Mouse (Mus musculus): ENCODE data around the gene Tmc6. TPM values are rescaled to one million over a fixed set of nuclear protein-coding genes. Genes with fewer than 3 reads are reported as not detected.

Gene Tmc6
- total and polyA plus RNA-seq, 3 experiments, result 16.8 to 28.4 (median 26.8) TPM

GRCm38 (mm10) chr11:117792281-117792888 lies 10.4 kb upstream of the Tmc6 start (continued):
- no peak for TF ChIP-seq SMC3 (IDR thresholded peaks at IDR 0.05; ENCODE audit: low read depth, low read length)
- peak; percentile 75; the same call in 1 of the 2 replicates for TF ChIP-seq MAX (IDR thresholded peaks at IDR 0.05; ENCODE audit: low read length)
- peak; percentile 88; the same call in 1 of the 2 replicates for TF ChIP-seq MAZ (IDR thresholded peaks at IDR 0.05; ENCODE audit: low read depth, low read length)
- TF ChIP-seq IRF4 (IDR thresholded peaks at IDR 0.05; ENCODE audit: low read depth, low read length), result peak; percentile 83
- peak; percentile 59 for TF ChIP-seq MEF2A (IDR thresholded peaks at IDR 0.05; ENCODE audit: borderline replicate concordance, low read depth, low read length)
- TF ChIP-seq CTCF (conservative IDR thresholded peaks at IDR 0.05 in 1 of 2, IDR thresholded peaks at IDR 0.05 in 1 of 2; ENCODE audit: low read depth in 2 of 2, low read length in 2 of 2), result peak in 1 of 2 experiments; percentile 31; a peak in 2 of 4 replicates
- TF ChIP-seq RCOR1 (conservative IDR thresholded peaks at IDR 0.05; ENCODE audit: low read depth, low read length), result no peak
- 0 out of 2 replicates have a peak, but pooled peaks have one; percentile 41 for TF ChIP-seq KAT2A (IDR thresholded peaks at IDR 0.05; ENCODE audit: insufficient replicate concordance, low read length)

GRCm38 (mm10) chr11:117791441-117791761 lies 9.4 kb upstream of the Tmc6 start:
- Histone ChIP-seq H3K9me3 (replicated peaks; ENCODE audit: low read length) (no peaks in the 10 kb centered on the region), H3K79me2 (replicated peaks; ENCODE audit: control insufficient read depth, extremely low read depth, insufficient read depth, poor library complexity, severe bottlenecking) (no peaks in the 10 kb centered on the region), H3K4me3 (replicated peaks in 1 of 3; ENCODE audit: low read depth in 2 of 3, low read length in 2 of 3, poor library complexity in 1 of 3) (peak overlapping the region in 1 of 3 experiments; percentile 45), H3K4me1 (ENCODE audit: control insufficient read depth in 1 of 2, insufficient read depth in 2 of 2) (peaks cover 26 to 68% of the 10 kb centered on the region in 2 experiments), H3K9ac (ENCODE audit: insufficient read depth, low read depth) (no peak overlapping the region; the same call in 1 of the 2 replicates), H3K27me3 (replicated peaks) (no peaks in the 10 kb centered on the region), H3K27ac (ENCODE audit: insufficient read depth, low read depth) (peak overlapping the region; percentile 61), H3K4me2 (ENCODE audit: insufficient read depth, low read depth, poor library complexity, severe bottlenecking) (peak overlapping the region; percentile 84; the same call in 1 of the 2 replicates), H3K36me3 (replicated peaks in 1 of 2; ENCODE audit: control insufficient read depth in 1 of 2, insufficient read depth in 1 of 2, low read length in 1 of 2) (peaks cover 0 to 18% of the 10 kb centered on the region in 2 experiments)
- in situ Hi-C loops (cut with MboI; ENCODE audit: low pct_ligation_motif_present, low pct_unique_long_range_greater_than_20kb, low sequenced_read_pairs), result loop anchor here (5.0 kb wide), 1 partner anchor 36 kb away; the partner anchor contains the start of genes Afmid and Tk1
- no peak for DNase-seq (ENCODE audit: extremely low read depth)
- TF ChIP-seq UBTF (IDR thresholded peaks at IDR 0.05; ENCODE audit: low read depth, low read length) (0 out of 2 replicates have a peak, but pooled peaks have one; percentile 10), PAX5 (IDR thresholded peaks at IDR 0.05; ENCODE audit: low read length) (no peak), HCFC1 (IDR thresholded peaks at IDR 0.05; ENCODE audit: low read depth, low read length) (no peak), ELF1 (IDR thresholded peaks at IDR 0.05; ENCODE audit: low read depth, low read length) (no peak)
- dilution Hi-C loops (cut with MboI; ENCODE audit: extremely low pct_ligation_motif_present, extremely low pct_unique_long_range_greater_than_20kb, low sequenced_read_pairs), result no loop called here

DNA sequence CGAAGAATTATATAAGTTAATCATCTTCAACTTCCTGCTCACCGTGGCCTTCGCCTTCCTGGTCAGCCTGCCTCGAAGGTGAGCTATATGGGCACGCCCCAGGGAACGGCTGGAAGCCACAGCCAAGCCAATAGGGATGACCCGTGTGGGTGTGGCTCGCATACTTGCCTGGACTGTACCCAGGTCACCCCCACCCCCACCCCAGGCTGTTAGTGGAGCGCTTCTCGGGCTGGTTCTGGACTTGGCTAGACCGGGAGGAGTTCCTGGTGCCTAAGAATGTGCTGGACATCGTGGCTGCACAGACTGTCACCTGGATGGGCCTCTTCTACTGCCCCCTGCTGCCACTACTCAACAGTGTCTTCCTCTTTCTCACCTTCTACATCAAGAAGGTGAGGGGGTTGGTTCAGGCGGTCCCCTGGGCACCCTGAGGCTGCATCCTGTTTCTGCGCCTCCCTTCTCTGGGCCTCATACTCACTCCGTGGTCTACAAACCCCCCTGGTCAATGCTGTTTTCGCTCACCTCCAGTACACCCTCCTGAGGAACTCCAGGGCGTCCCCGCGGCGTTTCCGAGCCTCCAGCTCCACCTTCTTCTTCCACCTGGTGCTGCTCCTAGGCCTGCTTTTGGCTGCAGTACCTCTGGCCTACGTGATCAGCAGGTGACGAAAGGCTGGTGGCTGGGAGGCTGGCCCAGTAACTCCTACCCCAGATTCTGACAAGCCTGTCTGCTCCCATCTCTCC lies 8.9 kb upstream of the Tmc6 start:
- H3K9ac ChIP-seq (ENCODE audit: insufficient read depth, low read depth), result peak overlapping the region; percentile 39
- no peaks in the 10 kb centered on the region for H3K9me3 ChIP-seq (replicated peaks; ENCODE audit: low read length)
- H3K4me3 ChIP-seq (replicated peaks in 1 of 3; ENCODE audit: low read depth in 2 of 3, low read length in 2 of 3, poor library complexity in 1 of 3), result peak overlapping the region; percentile 22 to 45 (median 27)
- in situ Hi-C loops (cut with MboI; ENCODE audit: low pct_ligation_motif_present, low pct_unique_long_range_greater_than_20kb, low sequenced_read_pairs) (loop anchor here (5.0 kb wide), 1 partner anchor 36 kb away; the partner anchor contains the start of genes Afmid and Tk1), dilution Hi-C loops (cut with MboI; ENCODE audit: extremely low pct_ligation_motif_present, extremely low pct_unique_long_range_greater_than_20kb, low sequenced_read_pairs) (no loop called here)
- peak; percentile 75 for DNase-seq (ENCODE audit: extremely low read depth)
- H3K27me3 ChIP-seq (replicated peaks), result no peaks in the 10 kb centered on the region
- H3K36me3 ChIP-seq (replicated peaks in 1 of 2; ENCODE audit: control insufficient read depth in 1 of 2, insufficient read depth in 1 of 2, low read length in 1 of 2), result peaks cover 0 to 21% of the 10 kb centered on the region in 2 experiments
- peak overlapping the region; percentile 61 for H3K27ac ChIP-seq (ENCODE audit: insufficient read depth, low read depth)
- no peaks in the 10 kb centered on the region for H3K79me2 ChIP-seq (replicated peaks; ENCODE audit: control insufficient read depth, extremely low read depth, insufficient read depth, poor library complexity, severe bottlenecking)
- H3K4me2 ChIP-seq (ENCODE audit: insufficient read depth, low read depth, poor library complexity, severe bottlenecking), result peak overlapping the region; percentile 84
- peaks cover 21 to 66% of the 10 kb centered on the region in 2 experiments for H3K4me1 ChIP-seq (ENCODE audit: control insufficient read depth in 1 of 2, insufficient read depth in 2 of 2)
- TF ChIP-seq SIN3A (IDR thresholded peaks at IDR 0.05; ENCODE audit: low read length), result no peak; the same call in 1 of the 2 replicates
- peak; percentile 35; the same call in 1 of the 2 replicates for TF ChIP-seq ZNF384 (IDR thresholded peaks at IDR 0.05; ENCODE audit: low read depth, low read length)
- peak; percentile 63; the same call in 1 of the 2 replicates for TF ChIP-seq NELFE (IDR thresholded peaks at IDR 0.05; ENCODE audit: low read depth, low read length)
- no peak; the same call in 1 of the 2 replicates for TF ChIP-seq BHLHE40 (IDR thresholded peaks at IDR 0.05; ENCODE audit: low read depth, low read length)
- 0 out of 2 replicates have a peak, but pooled peaks have one; percentile 52 for TF ChIP-seq CHD1 (IDR thresholded peaks at IDR 0.05; ENCODE audit: low read depth, low read length)
- no peak for TF ChIP-seq USF1 (IDR thresholded peaks at IDR 0.05; ENCODE audit: low read depth, low read length)
- TF ChIP-seq ELF1 (IDR thresholded peaks at IDR 0.05; ENCODE audit: low read depth, low read length), result peak; percentile 63
- TF ChIP-seq MEF2A (IDR thresholded peaks at IDR 0.05; ENCODE audit: borderline replicate concordance, low read depth, low read length), result 0 out of 2 replicates have a peak, but pooled peaks have one; percentile 25
- TF ChIP-seq RAD21 (IDR thresholded peaks at IDR 0.05; ENCODE audit: low read depth, low read length), result peak; percentile 40
- TF ChIP-seq UBTF (IDR thresholded peaks at IDR 0.05; ENCODE audit: low read depth, low read length), result peak; percentile 45; the same call in 1 of the 2 replicates
- TF ChIP-seq ETS1 (conservative IDR thresholded peaks at IDR 0.05; ENCODE audit: low read depth, low read length), result peak; percentile 31; the same call in 1 of the 2 replicates
- peak; percentile 49 to 79; a peak in 3 of 4 replicates for TF ChIP-seq CTCF (conservative IDR thresholded peaks at IDR 0.05 in 1 of 2, IDR thresholded peaks at IDR 0.05 in 1 of 2; ENCODE audit: low read depth in 2 of 2, low read length in 2 of 2)
- TF ChIP-seq PAX5 (IDR thresholded peaks at IDR 0.05; ENCODE audit: low read length), result no peak
- TF ChIP-seq ZC3H11A (IDR thresholded peaks at IDR 0.05; ENCODE audit: low read depth, low read length), result peak; percentile 1; the same call in 1 of the 2 replicates
- 0 out of 2 replicates have a peak, but pooled peaks have one; percentile 17 for TF ChIP-seq JUND (conservative IDR thresholded peaks at IDR 0.05; ENCODE audit: low read depth, low read length)
- no peak for TF ChIP-seq JUN (IDR thresholded peaks at IDR 0.05; ENCODE audit: insufficient read depth, low read depth, low read length)
- peak; percentile 61 for TF ChIP-seq TCF12 (IDR thresholded peaks at IDR 0.05; ENCODE audit: low read depth, low read length)
- 0 out of 2 replicates have a peak, but pooled peaks have one; percentile 13 for TF ChIP-seq TBP (conservative IDR thresholded peaks at IDR 0.05; ENCODE audit: low read depth, low read length)

Data from CH12.LX (cell line).